ENCODE assay signal across 22 mouse cellular contexts in the genomic region with DNA sequence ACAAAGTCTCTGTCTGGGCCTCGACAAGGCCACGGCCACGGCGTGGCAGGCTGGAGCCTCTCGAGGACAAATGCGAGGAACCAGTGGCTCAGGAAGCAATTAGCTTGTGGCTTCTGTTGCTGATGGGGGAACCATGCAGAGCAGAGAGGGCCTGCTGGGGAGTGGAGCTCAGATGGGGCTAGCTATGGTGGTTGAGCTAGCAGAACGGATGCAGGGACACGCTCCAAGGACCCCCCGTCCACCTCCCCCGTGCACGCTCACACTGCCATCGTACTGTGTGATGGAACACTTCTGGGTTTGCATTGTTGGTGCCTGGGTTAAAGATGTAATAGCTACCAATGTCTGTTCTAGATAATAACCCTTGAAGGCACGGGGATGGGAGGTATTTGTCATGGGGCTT. TPM values are rescaled to one million over a fixed set of nuclear protein-coding genes. Genes with fewer than 3 reads are reported as not detected.
"Had no signal": no experiment of that assay in that cellular context is flagged by ENCODE, and none has a peak within 500 bp of the region (broad histone marks: within the 10 kb centered on the region; RNA-seq: fewer than 3 reads in every experiment).

No protein-coding gene starts in this region.

- H3K4me2 ChIP-seq: limb, embryonic 13.5 days; liver, embryonic 12.5 days; liver, embryonic 15.5 days; lung, embryonic 15.5 days; midbrain, embryonic 11.5 days; neural tube, embryonic 13.5 days had no signal

- H3K9me3 ChIP-seq: limb, embryonic 10.5 days; limb, embryonic 13.5 days; liver, embryonic 12.5 days; liver, embryonic 15.5 days; lung, embryonic 15.5 days; neural tube, embryonic 13.5 days had no signal

- DNase-seq: kidney, adult 9 months; layer of hippocampus, adult 9-11 months; liver; lung, adult 18-20 months; lung, postnatal 10 days; lung, postnatal 36 days; midbrain, embryonic 14.5 days; right cerebral cortex, postnatal 25 days; thymus, adult 18-20 months; thymus, postnatal 36 days had no signal

- H3K27ac ChIP-seq: layer of hippocampus, adult 2 months; limb, embryonic 10.5 days; limb, embryonic 13.5 days; liver, embryonic 12.5 days; liver, embryonic 15.5 days; lung, embryonic 15.5 days; neural tube, embryonic 13.5 days had no signal

- H3K4me3 ChIP-seq: layer of hippocampus, adult 2 months; limb, embryonic 10.5 days; limb, embryonic 13.5 days; liver, embryonic 12.5 days; liver, embryonic 15.5 days; lung, embryonic 15.5 days; megakaryocyte, embryonic 14.5 days; neural tube, embryonic 13.5 days had no signal

- H3K36me3 ChIP-seq: limb, embryonic 10.5 days; limb, embryonic 13.5 days; liver, embryonic 12.5 days; liver, embryonic 15.5 days; lung, embryonic 15.5 days; neural tube, embryonic 13.5 days had no signal

- H3K9ac ChIP-seq: limb, embryonic 13.5 days; liver, embryonic 12.5 days; liver, embryonic 15.5 days; lung, embryonic 15.5 days; neural tube, embryonic 13.5 days had no signal

- ATAC-seq: liver, embryonic 12.5 days had no signal

- H3K27me3 ChIP-seq: limb, embryonic 13.5 days; lung, embryonic 15.5 days; neural tube, embryonic 13.5 days had no signal

- H3K4me1 ChIP-seq: limb, embryonic 10.5 days; limb, embryonic 13.5 days; liver, embryonic 12.5 days; liver, embryonic 15.5 days; lung, embryonic 15.5 days; megakaryocyte, embryonic 14.5 days; neural tube, embryonic 13.5 days had no signal

RNA-seq across cellular contexts. Expression of a gene that starts 12.9 kb away (rescaled TPM):
- polyA plus RNA-seq: large intestine, adult 2 months; midbrain, embryonic 14.5 days; spleen, adult 2 months; urinary bladder, adult 2 months had no signal

RNA-seq across cellular contexts. Expression of a gene that starts 20.6 kb away (rescaled TPM):
- polyA plus RNA-seq: limb, embryonic 10.5 days; limb, embryonic 13.5 days; midbrain, embryonic 11.5 days; midbrain, embryonic 14.5 days; neural tube, embryonic 13.5 days had no signal
